Mouse (Mus musculus) G1E (cell line): ENCODE data around the gene Zfp366.

Experiments used
- CTCF ChIP-seq: IDR thresholded peaks from 2 replicates; pipeline ENCODE4 v1.5.1; 2012; ENCODE audit warnings: low read depth, low read length, inconsistent platforms, mixed read lengths
- GATA1 ChIP-seq: IDR thresholded peaks from 2 replicates; pipeline ENCODE4 v1.6.1; 2012; ENCODE audit warnings: borderline replicate concordance, low read length, inconsistent platforms, mixed read lengths
- GATA2 ChIP-seq: IDR thresholded peaks from 2 replicates; pipeline ENCODE4 v1.6.1; 2012; ENCODE audit warnings: low read depth, low read length, inconsistent platforms, borderline replicate concordance
- POLR2AphosphoS5 ChIP-seq: IDR thresholded peaks from 2 replicates; pipeline ENCODE4 v1.6.1; 2012; ENCODE audit warnings: low read depth, low read length, inconsistent platforms; ENCODE audit not compliant: insufficient replicate concordance

DNA sequence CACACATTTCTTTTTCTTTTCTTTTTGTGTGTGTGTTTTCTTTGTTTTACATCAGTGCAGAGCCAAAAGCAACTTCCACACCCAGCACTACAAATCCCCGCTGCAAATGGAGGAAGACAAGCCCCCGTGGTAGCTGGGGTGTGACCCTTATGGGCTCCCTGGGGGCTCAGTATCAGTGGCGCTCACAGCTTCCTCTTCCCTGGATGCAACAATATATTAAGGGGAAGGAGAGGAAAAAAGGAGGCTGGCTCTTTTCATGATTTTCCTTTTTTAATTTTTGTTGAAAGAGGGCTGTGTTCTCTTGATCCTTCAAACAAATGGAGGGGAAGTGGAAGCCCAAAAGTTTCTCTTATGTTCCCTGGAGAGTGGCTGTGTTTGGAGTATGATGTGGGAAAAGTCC is 70.2 kb downstream of the Zfp366 start:
- no peak for TF ChIP-seq GATA1
- no peak for TF ChIP-seq CTCF
- no peak for TF ChIP-seq POLR2AphosphoS5
- no peak for TF ChIP-seq GATA2
